8 mouse cellular contexts compared by ENCODE assay signal in the genomic region with DNA sequence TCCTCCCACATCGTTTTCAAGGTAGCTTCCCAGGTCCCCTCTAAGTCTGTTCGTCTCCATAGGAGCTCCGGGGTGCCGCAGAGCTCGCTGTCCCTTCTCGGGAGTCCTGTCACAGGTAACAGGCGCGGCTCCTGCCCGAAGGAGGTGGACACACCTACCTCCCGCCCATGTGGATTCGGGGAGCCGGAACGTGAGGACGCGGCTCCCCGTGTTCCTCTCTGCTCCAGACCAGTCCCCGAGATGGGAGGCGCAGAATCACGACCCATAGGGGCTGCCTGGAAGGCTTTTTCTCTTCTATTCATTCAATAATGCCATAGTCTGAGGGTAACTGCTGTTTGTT. TPM values are rescaled to one million over a fixed set of nuclear protein-coding genes. Genes with fewer than 3 reads are reported as not detected.
DNase-seq lines count a peak whose midpoint lies in the region; ATAC-seq and TF ChIP-seq lines count a peak whose summit lies in the region.

No protein-coding gene starts in this region.

- 2% methylated on average over 19 of the region's 19 CpGs for WGBS in heart, embryonic 15.5 days
- under 1% methylated on average over 19 of the region's 19 CpGs for WGBS in forebrain, embryonic 15.5 days
- 2% methylated on average over 19 of the region's 19 CpGs for WGBS in liver, postnatal 0 days (ENCODE audit: insufficient replicate concordance)

- no peak for DNase-seq in heart, adult 11 months
- no peak for DNase-seq in ES-E14 (ENCODE audit: low read depth, low spot score)
- no peak for DNase-seq in liver, postnatal 0 days
- no peak for DNase-seq in ovary, postnatal 36 days (ENCODE audit: low spot score)
- DNase-seq in adrenal gland, adult 2 months: no peak
- DNase-seq in ovary, adult 18-20 months (ENCODE audit: low spot score): no peak

- H3K4me3 ChIP-seq in heart, embryonic 15.5 days: peak overlapping the region; percentile 92
- peak overlapping the region; percentile 97 to 98 for H3K4me3 ChIP-seq in ES-E14 (ENCODE audit: insufficient read depth in 1 of 2, low read depth in 1 of 2, low read length in 2 of 2, poor library complexity in 1 of 2, severe bottlenecking in 1 of 2)
- peak overlapping the region; percentile 88 for H3K4me3 ChIP-seq in forebrain, embryonic 15.5 days
- peak overlapping the region; percentile 87 for H3K4me3 ChIP-seq in liver, postnatal 0 days (ENCODE audit: low read depth, low read length)

- no peak for TF ChIP-seq EP300 in liver, postnatal 0 days (IDR thresholded peaks at IDR 0.05; ENCODE audit: low read depth)

- H3K4me1 ChIP-seq in heart, embryonic 15.5 days (replicated peaks): peaks cover 11% of the 10 kb centered on the region
- peaks cover 5 to 7% of the 10 kb centered on the region in 2 experiments; a peak in 3 of 4 replicates for H3K4me1 ChIP-seq in ES-E14 (ENCODE audit: control insufficient read depth in 2 of 2, insufficient read depth in 2 of 2, low read length in 2 of 2, poor library complexity in 1 of 2)
- H3K4me1 ChIP-seq in forebrain, embryonic 15.5 days: peaks cover 21% of the 10 kb centered on the region
- peaks cover 6% of the 10 kb centered on the region for H3K4me1 ChIP-seq in liver, postnatal 0 days (ENCODE audit: insufficient read depth)

- peaks cover 51% of the 10 kb centered on the region for H3K27me3 ChIP-seq in heart, embryonic 15.5 days
- H3K27me3 ChIP-seq in forebrain, embryonic 15.5 days: no peaks in the 10 kb centered on the region
- H3K27me3 ChIP-seq in liver, postnatal 0 days (ENCODE audit: insufficient read depth, low read length): no peaks in the 10 kb centered on the region

- peak overlapping the region; percentile 62; the same call in 1 of the 2 replicates for H3K27ac ChIP-seq in heart, embryonic 15.5 days
- 0 out of 2 replicates have a peak overlapping the region, but pooled peaks have one; percentile 82 for H3K27ac ChIP-seq in ES-E14 (ENCODE audit: insufficient read depth, low read depth, low read length, poor library complexity, severe bottlenecking)
- H3K27ac ChIP-seq in forebrain, embryonic 15.5 days (replicated peaks): peak overlapping the region; percentile 90
- H3K27ac ChIP-seq in liver, postnatal 0 days (ENCODE audit: low read depth): no peak overlapping the region

- H3K9me3 ChIP-seq in heart, embryonic 15.5 days (replicated peaks): no peaks in the 10 kb centered on the region
- H3K9me3 ChIP-seq in ES-E14 (ENCODE audit: control insufficient read depth, insufficient read depth, low read depth, low read length): no peaks in the 10 kb centered on the region
- H3K9me3 ChIP-seq in forebrain, embryonic 15.5 days: no peaks in the 10 kb centered on the region
- H3K9me3 ChIP-seq in liver, postnatal 0 days (ENCODE audit: low read length): no peaks in the 10 kb centered on the region

- peak overlapping the region; percentile 98 for H3K4me2 ChIP-seq in heart, embryonic 15.5 days
- H3K4me2 ChIP-seq in forebrain, embryonic 15.5 days (replicated peaks): peak overlapping the region; percentile 87
- H3K4me2 ChIP-seq in liver, postnatal 0 days (ENCODE audit: low read depth, low read length): peak overlapping the region; percentile 92

- H3K36me3 ChIP-seq in heart, embryonic 15.5 days: no peaks in the 10 kb centered on the region
- peaks cover 3% of the 10 kb centered on the region; the same call in 1 of the 2 replicates for H3K36me3 ChIP-seq in ES-E14 (ENCODE audit: control insufficient read depth, insufficient read depth, low read length, poor library complexity, severe bottlenecking)
- no peaks in the 10 kb centered on the region for H3K36me3 ChIP-seq in forebrain, embryonic 15.5 days
- H3K36me3 ChIP-seq in liver, postnatal 0 days (replicated peaks; ENCODE audit: insufficient read depth, low read length): no peaks in the 10 kb centered on the region

- ATAC-seq in heart, embryonic 15.5 days (replicated peaks; ENCODE audit: insufficient number of reproducible peaks, insufficient read depth, low FRiP score, low read depth): no peak
- ATAC-seq in forebrain, embryonic 15.5 days (replicated peaks): peak; percentile 23
- no peak for ATAC-seq in liver, postnatal 0 days

- TF ChIP-seq CTCF in liver, postnatal 0 days (IDR thresholded peaks at IDR 0.05; ENCODE audit: low read depth): no peak

- peak overlapping the region; percentile 71 for H3K9ac ChIP-seq in heart, embryonic 15.5 days
- peak overlapping the region; percentile 88 for H3K9ac ChIP-seq in ES-E14 (ENCODE audit: insufficient read depth, low read depth, low read length, poor library complexity, severe bottlenecking)
- peak overlapping the region; percentile 70 for H3K9ac ChIP-seq in forebrain, embryonic 15.5 days (replicated peaks)
- H3K9ac ChIP-seq in liver, postnatal 0 days (replicated peaks): peak overlapping the region; percentile 53

- in situ Hi-C loops in ES-E14 (cut with MboI; ENCODE audit: low sequenced_read_pairs in 2 of 2, unreplicated experiment in 2 of 2): no loop called here

TF ChIP-seq in ES-E14, 5 proteins besides CTCF, POLR2A, EP300 and RAD21:
- TF ChIP-seq ZC3H11A (IDR thresholded peaks at IDR 0.05; ENCODE audit: borderline replicate concordance, low read depth, low read length) (no peak), MAFK (IDR thresholded peaks at IDR 0.05; ENCODE audit: insufficient read depth, low read depth, low read length) (no peak), CHD2 (IDR thresholded peaks at IDR 0.05; ENCODE audit: low read depth, low read length) (no peak), ZNF384 (IDR thresholded peaks at IDR 0.05; ENCODE audit: low read depth, low read length) (no peak)
TF ChIP-seq in ES-E14: peak in this region for 0.

RNA-seq across cellular contexts. Expression of a gene that starts 0.7 kb away (rescaled TPM):
- polyA plus RNA-seq in heart, embryonic 15.5 days (2015; fragmentation: Nextera tagmentation; extraction: Ambion mirVana): 2.2 and 7.3 TPM in 2 replicates
- 27.5 and 33.2 TPM in 2 replicates for total RNA-seq in ES-E14 (2012; rRNA removed)
- polyA plus RNA-seq in forebrain, embryonic 15.5 days (2015; fragmentation: Nextera tagmentation; extraction: Ambion mirVana): 15.0 and 16.5 TPM in 2 replicates
- 1.6 and 1.7 TPM in 2 replicates for polyA plus RNA-seq in liver, postnatal 0 days (2015; fragmentation: Nextera tagmentation; extraction: Ambion mirVana)
- 10 to 100 TPM; 27.1 to 57.8 TPM for total RNA-seq in adrenal gland, adult 2 months (2021)
- 69.8 and 77.7 TPM in 2 replicates for polyA plus RNA-seq in adrenal gland, adult 2 months (2012; rRNA removed)
